Comparison of ENCODE assay signal across 22 mouse cellular contexts in the genomic region with DNA sequence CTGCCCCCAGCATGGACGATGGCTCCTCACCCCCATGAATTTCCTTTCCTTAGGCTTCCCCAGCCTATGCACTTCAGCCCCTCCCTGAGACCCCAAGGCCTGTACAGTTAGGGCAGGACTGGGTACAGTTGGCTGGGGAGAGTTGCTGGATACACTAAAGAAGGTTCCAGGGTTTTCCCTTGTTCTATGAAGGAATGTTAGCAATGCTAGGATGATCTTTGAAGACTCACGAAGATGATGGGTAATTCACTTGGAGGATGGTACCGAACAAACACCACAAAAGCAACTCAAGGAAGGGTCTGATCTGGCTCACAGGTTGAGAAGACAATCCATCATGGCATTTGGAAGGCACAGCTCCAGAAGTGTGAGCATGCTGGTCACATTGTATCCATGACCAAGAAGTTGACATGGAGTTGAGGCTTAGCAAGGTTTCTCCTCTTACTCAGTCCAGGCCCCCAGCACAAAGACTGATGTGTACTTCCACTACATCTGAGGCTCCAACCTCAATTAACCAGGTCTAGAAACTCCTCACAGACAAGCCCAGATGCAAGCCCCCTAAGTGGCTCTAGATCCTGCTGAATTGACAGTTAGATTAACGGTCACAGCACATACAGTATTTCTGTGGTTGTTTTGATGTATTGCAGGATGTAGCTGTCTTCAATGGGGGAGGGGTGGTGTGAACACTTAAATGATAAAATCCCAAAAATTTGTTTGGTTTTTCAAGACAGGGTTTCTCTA. TPM values are rescaled to one million over a fixed set of nuclear protein-coding genes. Genes with fewer than 3 reads are reported as not detected.
A peak's percentile ranks its signal among the peaks of the same experiment; 100 is the strongest.
DNase-seq lines count a peak whose midpoint lies in the region; ATAC-seq lines count a peak whose summit lies in the region.
"Had no signal": no experiment of that assay in that cellular context is flagged by ENCODE, and none has a peak within 500 bp of the region (broad histone marks: within the 10 kb centered on the region; RNA-seq: fewer than 3 reads in every experiment).

No protein-coding gene starts in this region.

- H3K4me2 ChIP-seq in heart, embryonic 16.5 days (ENCODE audit: low read depth, low read length): no peak overlapping the region
- no peak overlapping the region for H3K4me2 ChIP-seq in heart, embryonic 12.5 days
- H3K4me2 ChIP-seq in hindbrain, embryonic 11.5 days (replicated peaks; ENCODE audit: low read depth, low read length): no peak overlapping the region
- H3K4me2 ChIP-seq: lung, embryonic 14.5 days; midbrain, embryonic 15.5 days; neural tube, embryonic 15.5 days had no signal

- H3K4me3 ChIP-seq in heart, embryonic 16.5 days (ENCODE audit: low read length): no peak overlapping the region
- H3K4me3 ChIP-seq in heart, embryonic 12.5 days: no peak overlapping the region
- no peak overlapping the region for H3K4me3 ChIP-seq in hindbrain, embryonic 11.5 days (ENCODE audit: low read depth, low read length)
- H3K4me3 ChIP-seq: erythroblast, embryonic 14.5 days; limb, embryonic 10.5 days; midbrain, embryonic 15.5 days; myocyte; neural tube, embryonic 15.5 days had no signal

- H3K9ac ChIP-seq in heart, embryonic 16.5 days (ENCODE audit: low read length): no peak overlapping the region
- H3K9ac ChIP-seq in heart, embryonic 12.5 days: no peak overlapping the region
- no peak overlapping the region for H3K9ac ChIP-seq in hindbrain, embryonic 11.5 days (ENCODE audit: low read depth, low read length)
- H3K9ac ChIP-seq: lung, embryonic 14.5 days; midbrain, embryonic 15.5 days; neural tube, embryonic 15.5 days had no signal

- peak overlapping the region; percentile 52 for H3K27ac ChIP-seq in heart, embryonic 16.5 days (ENCODE audit: low read length)
- no peak overlapping the region for H3K27ac ChIP-seq in heart, embryonic 12.5 days (ENCODE audit: poor library complexity, severe bottlenecking)
- no peak overlapping the region for H3K27ac ChIP-seq in hindbrain, embryonic 11.5 days (ENCODE audit: low read depth, low read length)
- H3K27ac ChIP-seq: hindbrain, postnatal 0 days; limb, embryonic 10.5 days; midbrain, embryonic 15.5 days; neural tube, embryonic 15.5 days had no signal

- peak; percentile 29; the same call in 1 of the 2 replicates for ATAC-seq in heart, embryonic 16.5 days (replicated peaks; ENCODE audit: extremely low read depth, insufficient read depth, low FRiP score)
- ATAC-seq in heart, embryonic 12.5 days (ENCODE audit: insufficient number of reproducible peaks, low FRiP score): no peak
- peak; percentile 77 for ATAC-seq in CD4-positive, CD25-positive, alpha-beta regulatory T cell, adult 4 months
- peak; percentile 68 for ATAC-seq in megakaryocyte progenitor cell, adult 5-6 weeks (replicated peaks; ENCODE audit: poor library complexity)
- no peak for ATAC-seq in hindbrain, embryonic 11.5 days (ENCODE audit: low FRiP score)
- ATAC-seq: forebrain, embryonic 14.5 days; hindbrain, postnatal 0 days; midbrain, embryonic 15.5 days had no signal

- DNase-seq in thymus, postnatal 36 days: peak; percentile 48 to 58
- no peak for DNase-seq in hindbrain, embryonic 11.5 days (ENCODE audit: low spot score)
- DNase-seq in left cerebral cortex, postnatal 10 days (ENCODE audit: extremely low spot score in 1 of 2, low spot score in 2 of 2): no peak
- DNase-seq: adrenal gland, adult 2 months; cerebellum, adult 9-10 months; gastrocnemius, postnatal 10 days; heart, postnatal 4 days; kidney, adult 18-20 months; kidney, postnatal 10 days; lung, embryonic 14.5 days; right cerebral cortex, postnatal 25 days had no signal

- intact Hi-C loops in left cerebral cortex, postnatal 10 days (cut with DNase I): no loop called here

- no peaks in the 10 kb centered on the region for H3K27me3 ChIP-seq in heart, embryonic 16.5 days (ENCODE audit: control insufficient read depth, insufficient read depth, low read length)
- no peaks in the 10 kb centered on the region for H3K27me3 ChIP-seq in heart, embryonic 12.5 days (replicated peaks)
- H3K27me3 ChIP-seq in hindbrain, embryonic 11.5 days (ENCODE audit: control insufficient read depth, insufficient read depth, low read length): no peaks in the 10 kb centered on the region
- H3K27me3 ChIP-seq: midbrain, embryonic 15.5 days; neural tube, embryonic 15.5 days had no signal

- H3K36me3 ChIP-seq in heart, embryonic 16.5 days (ENCODE audit: control insufficient read depth, insufficient read depth): no peaks in the 10 kb centered on the region
- H3K36me3 ChIP-seq in heart, embryonic 12.5 days: no peaks in the 10 kb centered on the region
- no peaks in the 10 kb centered on the region for H3K36me3 ChIP-seq in hindbrain, embryonic 11.5 days (ENCODE audit: control insufficient read depth, insufficient read depth, low read length)
- H3K36me3 ChIP-seq: limb, embryonic 10.5 days; midbrain, embryonic 15.5 days; neural tube, embryonic 15.5 days had no signal

- H3K9me3 ChIP-seq in heart, embryonic 16.5 days (replicated peaks; ENCODE audit: control insufficient read depth, low read length): no peaks in the 10 kb centered on the region
- no peaks in the 10 kb centered on the region for H3K9me3 ChIP-seq in heart, embryonic 12.5 days (replicated peaks)
- no peaks in the 10 kb centered on the region for H3K9me3 ChIP-seq in hindbrain, embryonic 11.5 days (ENCODE audit: control insufficient read depth, low read length)
- H3K9me3 ChIP-seq: limb, embryonic 10.5 days; midbrain, embryonic 15.5 days; neural tube, embryonic 15.5 days had no signal

- 86% methylated on average over 4 of the region's 4 CpGs for WGBS in heart, embryonic 16.5 days
- WGBS in heart, embryonic 12.5 days: 82% methylated on average over 4 of the region's 4 CpGs
- WGBS in hindbrain, embryonic 11.5 days: 91% methylated on average over 4 of the region's 4 CpGs

- peaks cover 15% of the 10 kb centered on the region for H3K4me1 ChIP-seq in heart, embryonic 16.5 days (ENCODE audit: control insufficient read depth, insufficient read depth, low read length)
- peaks cover 17% of the 10 kb centered on the region for H3K4me1 ChIP-seq in heart, embryonic 12.5 days (replicated peaks)
- no peaks in the 10 kb centered on the region for H3K4me1 ChIP-seq in hindbrain, embryonic 11.5 days (replicated peaks; ENCODE audit: control insufficient read depth, insufficient read depth, low read length)
- H3K4me1 ChIP-seq: midbrain, embryonic 15.5 days; neural tube, embryonic 15.5 days had no signal

RNA-seq across cellular contexts. Expression of gene Dtl, which starts 55.8 kb away (rescaled TPM):
- polyA plus RNA-seq in heart, embryonic 16.5 days (2015; fragmentation: Nextera tagmentation; extraction: Ambion mirVana): 23.9 and 26.9 TPM in 2 replicates
- polyA plus RNA-seq in heart, embryonic 12.5 days (2016; fragmentation: Nextera tagmentation; extraction: Ambion mirVana): 40.3 and 43.3 TPM in 2 replicates
- polyA plus RNA-seq in CD4-positive, CD25-positive, alpha-beta regulatory T cell, adult 4 months (2017; shearing (Covaris generic)): 1 to 10 TPM; 7.1 to 9.9 TPM
- 90.8 and 98.8 TPM in 2 replicates for total RNA-seq in megakaryocyte progenitor cell, adult 5-6 weeks (2015)
- total RNA-seq in megakaryocyte progenitor cell, adult 5-6 weeks (2017): 54.4 and 77.3 TPM in 2 replicates
- 53.4 and 53.6 TPM in 2 replicates for polyA plus RNA-seq in hindbrain, embryonic 11.5 days (2014; fragmentation: Nextera tagmentation; extraction: Ambion mirVana)
- total RNA-seq in left cerebral cortex, postnatal 10 days (2021): 1 to 10 TPM; 4.3 to 4.7 TPM

RNA-seq across cellular contexts. Expression of gene Ints7, which starts 55.9 kb away (rescaled TPM):
- 34.1 and 35.4 TPM in 2 replicates for polyA plus RNA-seq in heart, embryonic 16.5 days (2015; fragmentation: Nextera tagmentation; extraction: Ambion mirVana)
- 48.8 and 51.8 TPM in 2 replicates for polyA plus RNA-seq in heart, embryonic 12.5 days (2016; fragmentation: Nextera tagmentation; extraction: Ambion mirVana)
- polyA plus RNA-seq in CD4-positive, CD25-positive, alpha-beta regulatory T cell, adult 4 months (2017; shearing (Covaris generic)): 10 to 100 TPM; 36.7 to 50.6 TPM
- 37.0 and 39.8 TPM in 2 replicates for total RNA-seq in megakaryocyte progenitor cell, adult 5-6 weeks (2015)
- total RNA-seq in megakaryocyte progenitor cell, adult 5-6 weeks (2017): 63.1 and 69.2 TPM in 2 replicates
- polyA plus RNA-seq in hindbrain, embryonic 11.5 days (2014; fragmentation: Nextera tagmentation; extraction: Ambion mirVana): 50.0 and 50.2 TPM in 2 replicates
- 10 to 100 TPM; 33.1 to 35.2 TPM for total RNA-seq in left cerebral cortex, postnatal 10 days (2021)

Comparison
In these comparisons a context has a peak if more than half of its experiments do, and no peak if none do; other contexts are left out.
1. ATAC-seq: peak in heart, embryonic 16.5 days (single experiment), CD4-positive, CD25-positive, alpha-beta regulatory T cell, adult 4 months (single experiment) and megakaryocyte progenitor cell, adult 5-6 weeks (single experiment); none in heart, embryonic 12.5 days (single experiment) and hindbrain, embryonic 11.5 days (single experiment).
2. DNase-seq: peak in thymus, postnatal 36 days (2 of 2); none in hindbrain, embryonic 11.5 days (single experiment) and left cerebral cortex, postnatal 10 days (0 of 2).